In genomic region chr5:93174675-93175074, GRCm38 (mm10) we compare ENCODE assay signal across 26 mouse cellular contexts. TPM values are rescaled to one million over a fixed set of nuclear protein-coding genes. Genes with fewer than 3 reads are reported as not detected.
DNase-seq lines count a peak whose midpoint lies in the region; ATAC-seq and TF ChIP-seq lines count a peak whose summit lies in the region.
"Had no signal": no experiment of that assay in that cellular context is flagged by ENCODE, and none has a peak within 500 bp of the region (broad histone marks: within the 10 kb centered on the region; RNA-seq: fewer than 3 reads in every experiment).

No protein-coding gene starts in this region.

- WGBS in heart, embryonic 11.5 days (ENCODE audit: insufficient replicate concordance) = 85% methylated on average over 6 of the region's 6 CpGs

- H3K36me3 ChIP-seq in heart, embryonic 11.5 days (ENCODE audit: control insufficient read depth, insufficient read depth, low read length) = peaks cover 16% of the 10 kb centered on the region
- peaks cover 53 to 92% of the 10 kb centered on the region in 2 experiments for H3K36me3 ChIP-seq in CH12.LX (replicated peaks in 1 of 2; ENCODE audit: control insufficient read depth in 1 of 2, insufficient read depth in 1 of 2, low read length in 1 of 2)
- peaks cover 36% of the 10 kb centered on the region for H3K36me3 ChIP-seq in ES-E14 (ENCODE audit: control insufficient read depth, insufficient read depth, low read length, poor library complexity, severe bottlenecking)
- H3K36me3 ChIP-seq in MEL (ENCODE audit: control insufficient read depth in 1 of 2, insufficient read depth in 2 of 2, low read length in 2 of 2) = peaks cover 0 to 5% of the 10 kb centered on the region in 2 experiments; a peak in 2 of 4 replicates

- TF ChIP-seq CTCF in CH12.LX (conservative IDR thresholded peaks at IDR 0.05 in 1 of 2, IDR thresholded peaks at IDR 0.05 in 1 of 2; ENCODE audit: low read depth in 2 of 2, low read length in 2 of 2) (no peak), MEL (IDR thresholded peaks at IDR 0.05 in 2 of 3, conservative IDR thresholded peaks at IDR 0.05 in 1 of 3; ENCODE audit: control insufficient read depth in 1 of 3, insufficient read depth in 1 of 3, low read depth in 2 of 3, low read length in 3 of 3, poor library complexity in 1 of 3, severe bottlenecking in 1 of 3) (no peak)

- H3K9ac ChIP-seq in heart, embryonic 11.5 days (ENCODE audit: low read depth, low read length) = no peak overlapping the region
- H3K9ac ChIP-seq in CH12.LX (ENCODE audit: insufficient read depth, low read depth) (no peak overlapping the region), ES-E14 (ENCODE audit: insufficient read depth, low read depth, low read length, poor library complexity, severe bottlenecking) (no peak overlapping the region), MEL (ENCODE audit: control insufficient read depth, low read depth, low read length, poor library complexity, severe bottlenecking) (no peak overlapping the region)

- dilution Hi-C loops in CH12.LX (cut with MboI; ENCODE audit: extremely low pct_ligation_motif_present, extremely low pct_unique_long_range_greater_than_20kb, low sequenced_read_pairs) = no loop called here

- in situ Hi-C loops in CH12.LX (cut with MboI; ENCODE audit: low pct_ligation_motif_present, low pct_unique_long_range_greater_than_20kb, low sequenced_read_pairs) (no loop called here), ES-E14 (cut with MboI; ENCODE audit: low sequenced_read_pairs in 2 of 2, unreplicated experiment in 2 of 2) (no loop called here)

- H3K4me2 ChIP-seq in heart, embryonic 11.5 days = no peak overlapping the region
- H3K4me2 ChIP-seq in CH12.LX (ENCODE audit: insufficient read depth, low read depth, poor library complexity, severe bottlenecking) = no peak overlapping the region

- no peaks in the 10 kb centered on the region; the same call in 1 of the 2 replicates for H3K79me2 ChIP-seq in CH12.LX (replicated peaks; ENCODE audit: control insufficient read depth, extremely low read depth, insufficient read depth, poor library complexity, severe bottlenecking)
- no peaks in the 10 kb centered on the region for H3K79me2 ChIP-seq in MEL (ENCODE audit: control insufficient read depth, insufficient read depth, low read length, poor library complexity)

- H3K9me3 ChIP-seq in heart, embryonic 11.5 days (replicated peaks; ENCODE audit: control insufficient read depth, low read length) = no peaks in the 10 kb centered on the region
- H3K9me3 ChIP-seq in CH12.LX (replicated peaks; ENCODE audit: low read length) (no peaks in the 10 kb centered on the region), ES-E14 (ENCODE audit: control insufficient read depth, insufficient read depth, low read depth, low read length) (no peaks in the 10 kb centered on the region), MEL (replicated peaks; ENCODE audit: insufficient read depth, low read length) (no peaks in the 10 kb centered on the region)
- H3K9me3 ChIP-seq: G1E had no signal

- peaks cover 10% of the 10 kb centered on the region; the same call in 1 of the 2 replicates for H3K4me1 ChIP-seq in heart, embryonic 11.5 days (ENCODE audit: control insufficient read depth, insufficient read depth, low read length)
- no peaks in the 10 kb centered on the region for H3K4me1 ChIP-seq in CH12.LX (ENCODE audit: control insufficient read depth in 1 of 2, insufficient read depth in 2 of 2)
- no peaks in the 10 kb centered on the region for H3K4me1 ChIP-seq in ES-E14 (ENCODE audit: control insufficient read depth in 2 of 2, insufficient read depth in 2 of 2, low read length in 2 of 2, poor library complexity in 1 of 2)
- H3K4me1 ChIP-seq in MEL (ENCODE audit: control insufficient read depth in 1 of 2, insufficient read depth in 2 of 2, low read length in 2 of 2) = no peaks in the 10 kb centered on the region

- no peaks in the 10 kb centered on the region for H3K27me3 ChIP-seq in heart, embryonic 11.5 days (ENCODE audit: control insufficient read depth, insufficient read depth, low read length)
- H3K27me3 ChIP-seq in CH12.LX (replicated peaks) (no peaks in the 10 kb centered on the region), MEL (ENCODE audit: control insufficient read depth in 1 of 2, insufficient read depth in 2 of 2, low read length in 2 of 2) (no peaks in the 10 kb centered on the region)
- H3K27me3 ChIP-seq: Patski had no signal

- peak; percentile 72 for DNase-seq in heart, adult 11 months
- DNase-seq in CH12.LX (ENCODE audit: extremely low read depth) (no peak), ES-E14 (ENCODE audit: low read depth, low spot score) (no peak), MEL (ENCODE audit: low read depth, low spot score) (no peak), adipocyte (ENCODE audit: low spot score) (no peak)
- DNase-seq in kidney, postnatal 36 days = no peak
- DNase-seq in cerebellum, adult 18-20 months = no peak
- DNase-seq: adrenal gland, adult 2 months; adrenal gland, adult 8-10 months; adrenal gland, postnatal 10 days; adrenal gland, postnatal 14 days; adrenal gland, postnatal 25 days; adrenal gland, postnatal 36 days; B cell, adult 2 months; cerebellum, adult 11 months; cerebellum, adult 11-12 months; cerebellum, adult 2 months; cerebellum, adult 8-10 months; cerebellum, adult 9-10 months; cerebellum, adult 9-11 months had no signal

- TF ChIP-seq EP300 in CH12.LX (IDR thresholded peaks at IDR 0.05; ENCODE audit: low read length) (no peak), MEL (IDR thresholded peaks at IDR 0.05; ENCODE audit: low read depth in 1 of 2, low read length in 2 of 2) (no peak)

- ATAC-seq in heart, embryonic 11.5 days (replicated peaks; ENCODE audit: insufficient number of reproducible peaks, low FRiP score, low TSS enrichment) = no peak
- ATAC-seq: activated CD4-positive, CD25-positive, alpha-beta regulatory T cell, adult 4 months; CD4-positive, CD25-positive, alpha-beta regulatory T cell, adult 4 months; Patski had no signal

- TF ChIP-seq POLR2A in CH12.LX (IDR thresholded peaks at IDR 0.05; ENCODE audit: low read depth, low read length) = no peak
- TF ChIP-seq POLR2A in MEL (IDR thresholded peaks at IDR 0.05; ENCODE audit: control insufficient read depth in 1 of 2, insufficient read depth in 1 of 2, low read depth in 1 of 2, low read length in 2 of 2, poor library complexity in 1 of 2) = no peak

- H3K27ac ChIP-seq in heart, embryonic 11.5 days (ENCODE audit: low read depth, low read length) = no peak overlapping the region
- H3K27ac ChIP-seq in CH12.LX (ENCODE audit: insufficient read depth, low read depth) (no peak overlapping the region), ES-E14 (ENCODE audit: insufficient read depth, low read depth, low read length, poor library complexity, severe bottlenecking) (no peak overlapping the region), MEL (ENCODE audit: control insufficient read depth, low read depth, low read length) (no peak overlapping the region)

- no peak overlapping the region for H3K4me3 ChIP-seq in heart, embryonic 11.5 days (ENCODE audit: low read depth, low read length)
- H3K4me3 ChIP-seq in CH12.LX (replicated peaks in 1 of 3; ENCODE audit: low read depth in 2 of 3, low read length in 2 of 3, poor library complexity in 1 of 3) = no peak overlapping the region
- H3K4me3 ChIP-seq in ES-E14 (ENCODE audit: insufficient read depth in 1 of 2, low read depth in 1 of 2, low read length in 2 of 2, poor library complexity in 1 of 2, severe bottlenecking in 1 of 2) = no peak overlapping the region
- no peak overlapping the region for H3K4me3 ChIP-seq in MEL (ENCODE audit: control insufficient read depth in 1 of 2, insufficient read depth in 1 of 2, low read depth in 2 of 2, low read length in 2 of 2)

- TF ChIP-seq RAD21 in CH12.LX (IDR thresholded peaks at IDR 0.05; ENCODE audit: low read depth, low read length) = no peak
- TF ChIP-seq RAD21 in MEL (IDR thresholded peaks at IDR 0.05; ENCODE audit: low read depth, low read length) = no peak

TF ChIP-seq in CH12.LX, 34 proteins besides CTCF, POLR2A, EP300 and RAD21:
- TF ChIP-seq MAFK (IDR thresholded peaks at IDR 0.05; ENCODE audit: insufficient replicate concordance, low read length) (peak; percentile 99), MXI1 (IDR thresholded peaks at IDR 0.05; ENCODE audit: low read depth, low read length) (no peak)

TF ChIP-seq in ES-E14, 5 proteins besides CTCF, POLR2A, EP300 and RAD21:
- TF ChIP-seq CHD2 (IDR thresholded peaks at IDR 0.05; ENCODE audit: low read depth, low read length) (no peak), MAFK (IDR thresholded peaks at IDR 0.05; ENCODE audit: insufficient read depth, low read depth, low read length) (peak; percentile 100)

TF ChIP-seq in MEL, 35 proteins besides CTCF, POLR2A, EP300 and RAD21:
- no peak for TF ChIP-seq ETS1 (IDR thresholded peaks at IDR 0.05; ENCODE audit: low read depth, low read length)
- TF ChIP-seq MAFK (IDR thresholded peaks at IDR 0.05; ENCODE audit: borderline replicate concordance, low read depth, low read length) = peak; percentile 98
TF ChIP-seq in MEL: peak in this region for 1.

RNA-seq across cellular contexts. Expression of gene Ccni, which starts 31.6 kb away (rescaled TPM):
- 96.5 and 99.1 TPM in 2 replicates for polyA plus RNA-seq in heart, embryonic 11.5 days (2014; fragmentation: Nextera tagmentation; extraction: Ambion mirVana)
- total RNA-seq in CH12.LX (2012; rRNA removed) = 30.1 and 34.7 TPM in 2 replicates
- total RNA-seq in CH12.LX (2014; rRNA removed) = 91.6 and 93.3 TPM in 2 replicates
- 59.5 and 82.1 TPM in 2 replicates for polyA plus RNA-seq in CH12.LX (2012; ENCODE audit: insufficient read length, low read depth)
- 46.2 and 46.5 TPM in 2 replicates for total RNA-seq in ES-E14 (2012; rRNA removed)
- 33.4 and 45.1 TPM in 2 replicates for total RNA-seq in MEL (2012; rRNA removed)
- 100 to 1,000 TPM in 1 of 2 experiments, 10 to 100 TPM in 1; 83.2 to 199 TPM for polyA plus RNA-seq in MEL (2012; ENCODE audit: insufficient read depth in 1 of 2, insufficient read length in 2 of 2, low read depth in 1 of 2, low replicate concordance in 2 of 2, missing spikeins in 1 of 2)

RNA-seq across cellular contexts. Expression of gene 2010109A12Rik, which starts 31.6 kb away (rescaled TPM):
- polyA plus RNA-seq in heart, embryonic 11.5 days (2014; fragmentation: Nextera tagmentation; extraction: Ambion mirVana) = 1.2 and 1.6 TPM in 2 replicates
- total RNA-seq in CH12.LX (2012; rRNA removed) = 0.25 and 0.42 TPM in 2 replicates
- total RNA-seq in CH12.LX (2014; rRNA removed) = not detected in 2 replicates
- 0.38 TPM in 1 of 2 replicates, not detected in the other for polyA plus RNA-seq in CH12.LX (2012; ENCODE audit: insufficient read length, low read depth)
- total RNA-seq in ES-E14 (2012; rRNA removed) = 0.42 and 0.76 TPM in 2 replicates
- total RNA-seq in MEL (2012; rRNA removed) = 0.23 and 0.29 TPM in 2 replicates
- under 1 TPM in 1 of 2 experiments, not detected in 1; 0.21 TPM for polyA plus RNA-seq in MEL (2012; ENCODE audit: insufficient read depth in 1 of 2, insufficient read length in 2 of 2, low read depth in 1 of 2, low replicate concordance in 2 of 2, missing spikeins in 1 of 2)
- polyA plus RNA-seq: adrenal gland, adult 2 months; C2C12 had no signal
